Mouse (Mus musculus): Measurements from ENCODE around the gene Vipas39. TPM values are rescaled to one million over a fixed set of nuclear protein-coding genes. Genes with fewer than 3 reads are reported as not detected.
"Not testable (repeated sequence)": the region's sequence is repeated elsewhere in the genome, so short reads cannot be mapped to it uniquely, and the experiment has no call there.

The Vipas39 gene
- 64.5 and 72.3 TPM in 2 replicates for polyA plus RNA-seq (2012; rRNA removed)

DNA sequence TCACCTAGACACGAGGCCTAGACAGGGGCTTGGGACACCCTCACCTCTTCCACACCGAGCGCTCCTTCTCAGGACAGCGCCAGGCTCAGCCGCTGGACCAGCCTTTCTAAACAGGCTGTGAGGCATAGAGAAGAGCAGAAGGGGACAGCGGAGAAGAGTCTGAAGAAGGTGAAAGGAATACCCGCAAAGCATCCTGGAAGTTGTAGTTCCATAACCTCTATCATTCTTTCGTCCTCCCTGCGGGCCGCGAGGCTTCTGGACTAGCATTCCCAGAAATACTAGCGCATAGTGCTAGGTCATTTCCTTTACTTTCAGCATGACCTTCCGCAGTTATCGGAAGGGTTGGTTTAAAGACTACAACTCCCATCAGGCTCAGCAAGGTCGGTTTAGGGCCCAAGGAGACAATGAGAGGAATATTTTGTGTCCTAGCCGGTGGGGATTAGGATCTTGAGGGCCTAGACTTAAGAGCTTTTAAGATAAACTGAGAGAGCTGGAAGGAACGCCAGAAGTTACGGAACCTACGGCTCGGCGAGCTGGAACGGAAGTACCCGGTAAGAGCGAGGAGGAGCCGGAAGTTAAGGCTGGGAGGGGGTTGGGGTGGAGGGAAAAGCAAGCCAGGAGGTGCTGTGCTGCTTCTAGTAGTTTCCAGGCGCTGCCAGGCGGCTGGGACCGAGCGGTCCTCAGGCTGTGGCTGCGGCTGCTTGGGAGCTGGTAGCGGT lies at the start of gene Vipas39, which contains the start of gene Ahsa1:
Gene Vipas39, minus strand, starts transcription at position 149 of the 719 bp plus-strand sequence.
Gene Ahsa1, plus strand, starts transcription at position 372 of the 719 bp plus-strand sequence.
- peak; percentile 99 for DNase-seq (ENCODE audit: low read depth)
- TF ChIP-seq CTCF (IDR thresholded peaks at IDR 0.05; ENCODE audit: borderline replicate concordance, extremely low read depth, insufficient read depth, insufficient read length) (no peak), POLR2A (IDR thresholded peaks at IDR 0.05; ENCODE audit: borderline replicate concordance, extremely low read depth, insufficient read depth, insufficient read length, poor library complexity, severe bottlenecking) (peak; percentile 78; the same call in 1 of the 2 replicates)

DNA sequence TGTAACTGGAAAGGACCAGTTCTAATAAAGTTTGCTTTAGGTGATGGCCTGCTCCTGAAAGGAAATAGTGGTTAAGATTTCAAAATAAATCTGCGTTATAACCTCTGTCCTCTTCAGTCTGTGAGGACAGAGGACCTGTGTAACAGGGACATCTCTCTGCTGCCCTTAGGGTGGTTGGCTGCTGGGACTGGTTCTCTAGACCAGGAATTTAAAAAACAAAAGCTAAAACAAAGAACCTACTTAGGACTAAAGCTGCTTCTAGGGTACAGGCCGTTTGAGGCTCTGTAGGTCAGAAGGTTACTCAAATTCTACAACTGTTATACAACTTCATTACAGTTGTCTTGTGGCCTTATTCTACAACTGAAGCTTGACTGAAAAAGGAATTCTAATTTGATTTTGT lies 47.0 kb upstream of the Vipas39 start:
- TF ChIP-seq POLR2A (IDR thresholded peaks at IDR 0.05; ENCODE audit: borderline replicate concordance, extremely low read depth, insufficient read depth, insufficient read length, poor library complexity, severe bottlenecking) (no peak), CTCF (IDR thresholded peaks at IDR 0.05; ENCODE audit: borderline replicate concordance, extremely low read depth, insufficient read depth, insufficient read length) (no peak)
- no peak for DNase-seq (ENCODE audit: low read depth)

- DNase-seq (ENCODE audit: low read depth): not testable (repeated sequence)
Observed at GRCm38 (mm10) chr12:87306584-87306844, 40.5 kb upstream of the Vipas39 start.

DNA sequence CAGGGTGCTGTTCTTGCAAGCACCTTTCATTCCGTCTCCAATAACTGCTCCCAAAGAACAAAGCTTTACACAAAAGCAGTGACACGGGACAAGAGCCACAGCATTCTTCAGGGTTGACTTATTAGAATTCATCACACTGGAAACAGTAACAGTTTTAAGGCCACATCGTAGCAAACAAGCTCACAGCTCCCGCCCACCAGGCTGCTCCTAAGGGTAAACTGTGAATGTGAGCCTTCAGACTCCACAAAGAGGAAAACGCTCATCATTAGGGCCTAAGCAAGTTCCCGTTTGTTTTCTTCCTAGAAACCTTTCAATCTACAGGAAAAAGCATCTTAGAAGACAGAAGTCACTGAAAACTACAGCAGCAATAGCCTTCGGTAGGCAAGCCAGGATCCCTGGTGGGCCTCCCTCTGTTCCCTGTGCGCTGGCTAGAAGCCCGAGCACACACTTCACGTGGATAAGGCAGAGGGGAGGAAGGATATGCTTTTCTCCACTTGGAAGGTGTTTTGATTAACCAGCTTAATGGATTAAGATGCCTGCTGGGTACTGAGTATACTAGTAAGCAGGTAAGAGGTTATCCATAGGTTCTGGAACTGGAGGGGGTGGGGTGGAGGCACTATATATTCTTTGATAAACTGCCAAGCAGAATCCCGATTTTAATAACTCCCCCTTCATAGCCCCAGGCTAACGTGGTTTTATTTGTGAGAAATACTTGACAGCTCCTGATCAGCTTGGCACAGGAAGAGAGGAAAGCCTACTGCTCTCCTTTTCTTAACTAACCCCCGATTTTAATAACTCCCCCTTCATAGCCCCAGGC lies 39.9 kb upstream of the Vipas39 start:
- no peak for TF ChIP-seq POLR2A (IDR thresholded peaks at IDR 0.05; ENCODE audit: borderline replicate concordance, extremely low read depth, insufficient read depth, insufficient read length, poor library complexity, severe bottlenecking)
- TF ChIP-seq CTCF (IDR thresholded peaks at IDR 0.05; ENCODE audit: borderline replicate concordance, extremely low read depth, insufficient read depth, insufficient read length): no peak
- DNase-seq (ENCODE audit: low read depth): peak; percentile 76

DNA sequence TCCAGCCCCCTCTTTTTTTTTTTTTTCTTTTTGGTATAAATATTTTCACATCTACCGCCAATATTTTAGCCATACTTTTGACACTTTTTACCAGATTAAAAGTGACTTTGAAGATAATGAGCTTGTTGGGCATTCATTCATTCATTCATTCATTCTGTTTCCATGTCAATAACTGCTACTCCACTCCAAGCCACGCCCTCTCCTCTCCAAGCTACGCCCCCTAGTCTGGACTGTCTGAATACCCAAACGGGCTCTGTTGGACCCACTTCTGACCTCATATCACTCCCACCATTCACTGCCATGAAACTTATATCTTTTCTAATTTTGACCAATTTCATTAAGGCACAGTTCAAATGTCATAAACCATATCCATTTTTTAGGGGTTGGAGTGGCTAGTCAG lies 35.1 kb upstream of the Vipas39 start:
- no peak for TF ChIP-seq POLR2A (IDR thresholded peaks at IDR 0.05; ENCODE audit: borderline replicate concordance, extremely low read depth, insufficient read depth, insufficient read length, poor library complexity, severe bottlenecking)
- no peak for TF ChIP-seq CTCF (IDR thresholded peaks at IDR 0.05; ENCODE audit: borderline replicate concordance, extremely low read depth, insufficient read depth, insufficient read length)
- no peak for DNase-seq (ENCODE audit: low read depth)

DNA sequence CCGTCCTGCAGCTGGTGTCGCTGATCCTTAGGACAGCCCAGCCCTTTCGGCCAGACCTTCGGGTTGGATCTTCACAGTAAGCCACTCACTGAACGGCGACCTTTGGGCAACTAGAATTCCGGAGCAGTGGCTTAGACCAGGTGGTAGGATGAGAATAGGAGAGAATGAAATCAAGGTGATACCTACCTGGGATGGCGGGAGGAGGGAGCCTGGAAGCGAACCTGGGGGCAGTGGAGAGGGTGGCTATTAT lies 34.3 kb upstream of the Vipas39 start:
- TF ChIP-seq CTCF (IDR thresholded peaks at IDR 0.05; ENCODE audit: borderline replicate concordance, extremely low read depth, insufficient read depth, insufficient read length): no peak
- no peak for TF ChIP-seq POLR2A (IDR thresholded peaks at IDR 0.05; ENCODE audit: borderline replicate concordance, extremely low read depth, insufficient read depth, insufficient read length, poor library complexity, severe bottlenecking)
- DNase-seq (ENCODE audit: low read depth): no peak

DNA sequence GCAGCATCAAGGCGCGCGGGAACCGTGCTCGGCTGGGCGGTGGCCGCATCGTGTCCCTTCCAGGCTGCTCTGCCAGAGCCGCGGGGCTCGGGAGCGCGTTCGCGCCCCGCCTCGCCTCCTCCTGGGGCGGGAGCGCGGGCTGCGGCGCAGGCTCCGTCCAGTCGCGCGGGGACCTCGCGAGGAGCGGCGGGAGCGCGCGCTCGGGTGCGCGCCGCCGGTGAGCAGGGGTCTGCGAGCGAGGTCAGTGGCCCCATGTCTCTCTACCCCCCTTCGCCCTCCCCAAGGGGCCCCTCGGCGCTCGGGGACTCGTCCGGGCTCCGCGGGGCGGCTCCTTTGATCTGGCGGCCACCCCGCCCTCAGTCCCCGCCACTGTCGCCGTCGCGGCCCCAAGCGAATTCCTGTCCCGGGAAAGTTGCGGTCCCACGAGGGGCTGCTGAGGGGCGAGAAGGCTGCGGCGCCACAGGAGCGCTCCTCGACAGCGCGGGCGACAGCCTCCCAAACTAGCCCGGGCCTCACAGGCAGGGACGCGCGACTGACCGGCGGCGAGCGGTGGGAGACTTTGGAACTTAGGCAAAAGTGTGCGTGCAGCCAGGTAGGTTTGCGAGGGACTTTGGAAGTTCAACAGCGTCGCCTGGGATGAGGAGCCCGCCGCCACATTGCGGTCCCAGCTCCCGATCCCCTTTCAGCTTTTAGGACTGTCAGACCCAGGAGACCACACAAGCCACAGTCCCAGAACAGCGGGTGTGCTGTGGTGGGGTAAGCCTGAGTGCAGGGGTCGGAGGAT lies 33.8 kb upstream of the Vipas39 start, which contains the start of gene Ism2:
Gene Ism2, minus strand, starts transcription at position 49 of the 784 bp plus-strand sequence.
- peak; percentile 49 for DNase-seq (ENCODE audit: low read depth)
- no peak for TF ChIP-seq CTCF (IDR thresholded peaks at IDR 0.05; ENCODE audit: borderline replicate concordance, extremely low read depth, insufficient read depth, insufficient read length)
- no peak for TF ChIP-seq POLR2A (IDR thresholded peaks at IDR 0.05; ENCODE audit: borderline replicate concordance, extremely low read depth, insufficient read depth, insufficient read length, poor library complexity, severe bottlenecking)

DNA sequence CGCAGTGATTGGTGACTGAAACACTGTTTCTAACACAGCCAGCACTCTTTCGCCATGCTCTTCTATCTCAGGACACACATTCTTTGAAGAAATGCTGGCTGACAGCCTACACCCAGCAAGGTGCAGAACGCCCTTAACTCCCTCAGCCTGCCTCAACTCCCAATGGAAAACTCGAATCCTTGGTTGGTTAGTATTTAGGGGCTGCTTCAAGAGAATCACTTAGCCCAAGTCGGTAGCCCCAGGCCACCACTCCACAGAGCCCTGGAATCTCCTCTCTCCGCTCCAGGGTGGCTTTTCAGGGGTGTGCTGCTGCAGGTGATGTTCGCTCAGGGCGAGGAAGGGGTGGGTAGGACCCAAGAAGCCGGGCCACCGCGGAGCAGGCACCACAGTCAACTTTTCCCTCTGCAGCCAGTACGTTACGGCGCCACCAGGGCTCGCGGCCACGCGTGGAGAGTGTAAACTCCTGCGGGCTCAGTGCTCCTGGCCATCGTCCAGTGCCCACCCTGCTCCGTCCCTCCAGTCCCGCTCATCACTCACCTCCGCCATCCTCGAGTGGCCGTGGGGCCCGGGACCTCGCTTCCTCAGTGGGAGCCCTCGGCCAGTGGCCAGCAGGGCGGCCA lies 33.1 kb upstream of the Vipas39 start:
- TF ChIP-seq POLR2A (IDR thresholded peaks at IDR 0.05; ENCODE audit: borderline replicate concordance, extremely low read depth, insufficient read depth, insufficient read length, poor library complexity, severe bottlenecking): no peak
- no peak for TF ChIP-seq CTCF (IDR thresholded peaks at IDR 0.05; ENCODE audit: borderline replicate concordance, extremely low read depth, insufficient read depth, insufficient read length)
- peak; percentile 14 for DNase-seq (ENCODE audit: low read depth)

DNA sequence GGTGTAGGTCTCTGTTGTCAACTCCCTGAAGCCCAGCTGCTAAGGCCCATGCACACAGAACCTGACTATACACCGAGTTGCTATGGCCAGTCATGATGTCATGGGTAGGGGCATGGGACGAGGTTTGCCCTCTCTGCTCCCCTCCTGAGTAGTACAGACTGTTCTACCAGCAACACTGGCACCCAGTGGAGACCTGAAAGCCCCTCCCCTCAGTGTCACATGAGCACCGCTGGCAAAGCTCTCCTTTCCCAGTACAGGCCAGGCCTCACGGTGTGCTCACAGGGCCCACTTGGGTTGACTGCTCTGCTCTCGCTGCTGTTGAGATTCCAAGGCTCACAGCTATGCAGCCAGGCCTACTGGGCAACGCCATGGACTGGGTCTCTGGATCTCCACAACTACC lies 27.9 kb upstream of the Vipas39 start:
- DNase-seq (ENCODE audit: low read depth): no peak
- TF ChIP-seq POLR2A (IDR thresholded peaks at IDR 0.05; ENCODE audit: borderline replicate concordance, extremely low read depth, insufficient read depth, insufficient read length, poor library complexity, severe bottlenecking): no peak
- no peak for TF ChIP-seq CTCF (IDR thresholded peaks at IDR 0.05; ENCODE audit: borderline replicate concordance, extremely low read depth, insufficient read depth, insufficient read length)

DNA sequence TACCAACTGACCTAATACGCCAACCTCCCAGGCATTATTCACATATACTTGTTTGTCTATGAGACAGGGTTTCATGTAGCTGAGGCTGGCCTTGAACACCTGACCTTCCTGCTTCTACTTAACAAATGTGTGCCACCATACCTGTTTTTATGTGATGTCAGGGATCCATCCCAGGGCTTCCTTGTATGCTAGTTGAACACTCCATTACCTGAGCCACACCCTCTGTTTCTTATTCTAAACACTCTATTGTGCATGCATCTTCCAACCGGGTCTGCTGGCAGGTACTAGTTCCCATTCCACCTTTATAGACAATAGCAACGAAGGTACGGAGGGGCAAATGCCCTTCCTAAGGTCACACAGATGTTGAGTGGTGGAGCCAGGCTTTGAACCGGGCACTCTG lies 23.0 kb upstream of the Vipas39 start:
- TF ChIP-seq CTCF (IDR thresholded peaks at IDR 0.05; ENCODE audit: borderline replicate concordance, extremely low read depth, insufficient read depth, insufficient read length) (no peak), POLR2A (IDR thresholded peaks at IDR 0.05; ENCODE audit: borderline replicate concordance, extremely low read depth, insufficient read depth, insufficient read length, poor library complexity, severe bottlenecking) (no peak)
- no peak for DNase-seq (ENCODE audit: low read depth)

DNA sequence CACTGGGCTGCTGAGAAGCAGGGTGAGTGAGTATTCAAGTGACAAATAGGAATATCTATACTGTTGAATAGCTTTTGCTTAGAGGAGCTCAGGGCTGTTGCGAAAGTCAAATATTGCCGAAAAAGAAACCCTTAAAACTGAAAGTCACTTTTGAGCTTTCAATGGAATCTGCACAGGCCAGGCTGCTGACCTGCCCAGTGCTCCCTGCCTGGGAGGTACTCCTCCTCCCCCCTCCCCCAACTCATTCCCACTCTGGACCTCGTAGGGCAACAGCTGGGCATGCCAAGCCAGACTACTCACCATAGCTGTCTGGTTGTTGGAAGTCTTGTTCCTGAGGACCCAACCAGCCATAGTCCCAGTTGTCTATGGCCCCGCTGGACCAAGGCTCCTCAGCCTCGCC lies 18.7 kb upstream of the Vipas39 start:
- DNase-seq (ENCODE audit: low read depth): no peak
- TF ChIP-seq POLR2A (IDR thresholded peaks at IDR 0.05; ENCODE audit: borderline replicate concordance, extremely low read depth, insufficient read depth, insufficient read length, poor library complexity, severe bottlenecking) (no peak), CTCF (IDR thresholded peaks at IDR 0.05; ENCODE audit: borderline replicate concordance, extremely low read depth, insufficient read depth, insufficient read length) (no peak)

All from brain, embryonic 14.5 days (tissue).